Mouse (Mus musculus): ENCODE measurements around the gene Dusp5.

The Dusp5 gene

DNA sequence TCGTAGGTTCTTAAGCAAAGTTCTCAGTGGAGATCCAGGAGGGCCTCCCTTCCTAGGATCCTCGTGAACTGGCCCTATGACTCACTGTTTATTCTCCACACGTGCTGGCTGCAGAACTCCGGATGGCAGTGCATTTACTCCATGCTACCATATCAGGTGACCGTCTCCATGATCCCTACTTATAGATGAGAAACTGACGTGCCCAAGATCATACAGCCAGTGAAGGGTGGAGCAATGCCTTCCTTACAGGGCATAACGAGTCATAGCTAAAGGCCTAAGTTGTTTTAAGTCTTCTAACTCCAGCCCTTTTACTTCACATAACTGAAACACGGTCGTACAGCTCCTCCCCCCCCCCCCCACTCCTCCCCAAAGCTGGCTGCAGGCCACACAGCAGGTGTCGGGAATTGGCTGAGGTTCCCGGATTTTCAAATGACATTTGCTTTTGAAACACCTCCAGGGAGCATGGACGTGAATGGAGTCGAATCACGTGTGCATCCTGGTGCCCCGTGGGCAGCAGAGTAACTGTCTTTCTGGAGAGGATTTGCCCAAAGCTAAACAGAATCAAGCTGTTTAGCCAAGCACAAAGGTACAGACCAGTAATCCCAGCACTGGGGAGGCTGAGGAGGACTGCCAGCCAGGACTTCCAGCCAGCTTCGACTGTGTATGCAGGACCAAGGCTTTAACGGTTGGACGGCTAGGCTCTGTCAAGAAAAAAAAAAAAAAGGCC lies 11.4 kb upstream of the Dusp5 start:
- no peak for DNase-seq (ENCODE audit: extremely low read depth, low read depth, low spot score)

DNA sequence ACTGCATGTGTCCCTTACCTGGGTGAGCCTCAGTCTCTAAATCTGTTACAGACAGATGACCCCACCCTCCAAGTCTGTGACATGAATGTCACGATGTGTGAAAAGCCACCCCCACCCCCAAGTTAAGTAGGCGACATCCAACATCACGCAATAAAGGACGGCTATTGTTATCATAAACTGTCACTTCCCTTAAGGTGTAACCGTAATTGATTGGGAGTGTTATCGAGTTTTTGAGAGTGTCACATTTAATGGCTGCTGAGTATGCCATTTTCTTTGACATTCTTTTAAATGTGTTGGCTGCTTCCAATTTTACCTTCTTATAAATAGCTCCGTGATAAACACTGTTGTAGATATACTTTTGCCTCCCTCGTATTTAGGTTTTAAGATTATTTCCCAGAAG lies 9.4 kb upstream of the Dusp5 start:
- DNase-seq (ENCODE audit: extremely low read depth, low read depth, low spot score), result no peak

DNA sequence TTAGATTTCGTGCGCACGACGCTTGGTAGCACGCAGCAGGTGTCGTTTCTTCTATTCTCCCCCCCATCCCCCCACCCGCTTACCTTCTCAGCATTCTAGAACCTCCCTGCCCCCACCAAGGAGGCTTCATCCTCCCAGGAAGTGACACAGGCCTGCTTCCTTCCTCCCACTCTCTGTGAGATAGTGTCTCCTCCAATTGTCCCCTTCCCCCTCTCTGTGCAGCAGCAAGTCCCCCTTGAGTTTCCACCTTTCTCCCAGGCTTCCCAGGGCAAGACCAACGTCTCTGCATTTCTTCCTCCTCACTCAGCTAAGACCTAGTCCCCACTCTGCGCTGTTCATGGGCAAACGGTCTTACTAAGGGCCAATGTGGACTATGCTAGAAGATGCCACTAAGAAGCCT lies 8.9 kb upstream of the Dusp5 start:
- no peak for DNase-seq (ENCODE audit: extremely low read depth, low read depth, low spot score)

DNA sequence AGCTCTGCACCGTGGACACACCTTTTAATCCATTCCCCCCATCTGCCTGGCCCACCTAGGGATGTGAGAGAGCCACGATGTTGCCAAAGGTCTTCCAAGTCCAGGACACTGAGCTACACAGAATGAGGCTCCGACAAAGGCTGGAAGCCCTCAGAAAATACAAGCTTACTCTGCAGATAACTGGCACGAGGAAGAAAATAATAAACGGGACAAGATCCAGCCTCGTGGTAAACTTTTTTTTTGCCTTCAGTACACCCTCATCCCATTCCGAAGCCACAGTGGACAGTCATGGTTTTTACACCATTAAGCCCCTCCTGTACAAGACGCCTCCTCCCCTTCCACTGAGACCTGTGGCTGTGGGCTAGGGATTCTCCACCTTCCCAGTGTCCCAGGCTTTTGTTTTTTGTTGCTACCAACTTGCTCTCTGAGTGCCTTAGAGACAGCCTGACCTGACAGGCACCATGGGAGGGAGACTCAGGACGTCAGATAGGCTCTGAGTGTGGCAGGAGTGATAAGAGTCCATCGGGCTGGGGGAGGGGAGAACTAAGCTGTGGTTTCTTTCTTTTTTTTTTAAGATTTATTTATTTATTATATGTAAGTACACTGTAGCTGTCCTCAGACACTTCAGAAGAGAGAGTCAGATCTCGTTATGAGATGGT lies 7.6 kb upstream of the Dusp5 start:
- DNase-seq (ENCODE audit: extremely low read depth, low read depth, low spot score), result no peak

DNA sequence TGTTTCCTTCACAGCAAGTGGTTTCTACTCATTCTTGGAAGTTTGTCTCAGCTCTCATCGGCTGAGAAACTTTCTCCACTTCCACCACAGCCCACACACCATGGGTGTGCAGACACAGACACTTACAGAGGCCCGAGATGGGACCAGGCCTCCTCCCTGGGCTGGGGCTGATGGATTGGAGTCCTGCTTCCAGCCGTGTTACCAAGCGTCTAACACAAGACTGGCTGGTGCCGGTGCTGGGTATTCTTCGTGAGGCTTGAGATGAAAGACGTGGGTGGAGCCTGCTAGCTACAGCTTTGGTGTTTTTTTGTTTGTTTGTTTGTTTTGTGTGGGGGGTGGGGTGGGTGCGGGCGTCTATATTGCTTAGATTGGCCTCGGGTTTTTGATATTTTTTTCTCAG lies 1.4 kb upstream of the Dusp5 start:
- DNase-seq (ENCODE audit: extremely low read depth, low read depth, low spot score), result no peak

DNA sequence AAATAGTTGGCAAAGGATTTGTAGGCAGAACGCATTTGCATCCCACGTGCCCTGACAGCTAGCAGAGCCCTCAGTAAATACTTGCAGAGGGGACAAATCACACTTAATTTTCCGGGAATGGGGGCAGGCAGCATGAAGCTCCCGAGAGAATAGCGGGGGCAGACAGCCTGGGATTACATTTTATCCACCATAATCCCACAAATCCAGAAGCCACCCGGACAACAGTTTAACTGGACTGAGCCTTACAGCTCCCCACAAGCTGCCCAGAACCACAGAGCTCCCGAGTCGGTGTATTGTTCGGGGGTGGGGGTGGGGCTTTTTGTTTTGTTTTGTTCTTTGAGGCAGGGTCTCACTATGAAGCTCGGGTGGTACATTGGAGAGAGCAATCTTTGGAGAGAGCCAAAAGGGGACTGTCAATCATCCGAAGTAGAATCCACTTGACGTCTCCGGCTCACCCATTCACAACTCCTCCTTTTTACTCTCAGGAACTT lies 733 bp upstream of the Dusp5 start:
- no peak for DNase-seq (ENCODE audit: extremely low read depth, low read depth, low spot score)

DNA sequence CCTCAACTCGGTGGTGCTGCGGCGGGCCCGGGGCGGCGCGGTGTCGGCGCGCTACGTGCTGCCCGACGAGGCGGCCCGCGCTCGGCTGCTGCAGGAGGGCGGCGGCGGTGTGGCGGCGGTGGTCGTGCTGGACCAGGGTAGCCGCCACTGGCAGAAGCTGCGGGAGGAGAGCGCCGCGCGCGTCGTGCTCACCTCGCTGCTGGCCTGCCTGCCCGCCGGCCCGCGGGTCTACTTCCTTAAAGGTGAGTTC lies 471 bp downstream of the Dusp5 start:
- DNase-seq (ENCODE audit: extremely low read depth, low read depth, low spot score), result no peak

DNA sequence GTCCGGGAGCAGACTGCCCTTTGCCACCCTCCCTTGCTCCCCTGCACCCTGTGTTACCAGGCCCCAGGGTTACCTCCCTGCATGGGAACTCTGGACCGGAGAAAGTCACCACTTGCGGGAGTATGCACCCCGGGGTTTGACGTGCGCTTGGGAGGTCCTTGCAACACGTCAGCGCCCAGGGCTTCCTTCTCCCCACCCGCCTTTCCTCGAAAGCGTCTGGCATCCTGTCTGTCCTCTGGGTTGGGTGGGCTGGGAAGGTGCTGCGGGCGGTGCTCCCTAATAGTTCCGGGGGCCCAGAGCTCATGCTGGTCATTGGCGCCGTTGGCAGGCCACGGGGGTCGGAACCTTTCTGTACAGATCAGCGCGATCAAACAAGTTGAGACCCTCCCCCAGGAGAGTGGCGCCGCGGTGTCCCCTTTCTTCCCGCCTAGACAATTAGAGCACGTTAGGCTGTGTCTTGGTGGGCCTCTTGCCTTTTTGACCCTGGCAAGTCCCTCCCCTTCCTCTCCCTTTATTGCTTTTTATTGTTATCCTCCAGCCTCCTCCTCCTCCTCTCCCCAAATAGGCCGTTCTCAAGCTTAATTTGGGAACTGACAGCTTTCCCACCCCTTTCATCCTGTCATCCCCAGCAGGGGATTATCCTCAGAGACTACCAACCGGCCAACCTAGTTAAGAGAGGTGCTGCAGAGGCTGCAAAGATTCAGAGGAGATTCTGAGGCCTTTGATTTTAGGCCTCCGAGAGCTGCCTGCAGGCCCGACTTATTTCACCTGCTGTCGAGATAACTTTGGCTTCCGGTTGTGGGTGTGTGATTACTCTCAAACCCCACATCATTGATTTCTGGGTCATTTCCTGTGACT lies 1.0 kb downstream of the Dusp5 start:
- no peak for DNase-seq (ENCODE audit: extremely low read depth, low read depth, low spot score)

DNA sequence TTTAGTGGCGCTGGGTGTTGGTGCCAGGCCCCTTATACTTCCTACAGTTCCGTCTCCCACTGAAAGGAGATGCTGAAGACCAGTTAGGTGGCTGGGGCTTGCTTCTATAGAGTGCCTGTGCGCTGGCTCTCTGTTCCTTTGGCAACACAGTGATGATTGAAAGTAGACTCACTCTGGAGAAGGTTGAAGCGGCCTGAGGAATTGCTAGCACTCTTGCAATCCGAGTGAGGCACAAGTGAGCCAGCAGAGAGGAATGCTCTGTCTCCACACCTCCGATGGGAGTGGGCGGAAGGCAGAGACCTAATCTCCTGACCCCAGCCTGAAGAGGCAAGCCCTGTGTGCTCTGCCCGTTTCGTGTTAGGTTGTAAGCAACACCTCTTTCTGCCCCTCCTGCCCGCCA lies 2.5 kb downstream of the Dusp5 start:
- peak; percentile 66 for DNase-seq (ENCODE audit: extremely low read depth, low read depth, low spot score)

DNA sequence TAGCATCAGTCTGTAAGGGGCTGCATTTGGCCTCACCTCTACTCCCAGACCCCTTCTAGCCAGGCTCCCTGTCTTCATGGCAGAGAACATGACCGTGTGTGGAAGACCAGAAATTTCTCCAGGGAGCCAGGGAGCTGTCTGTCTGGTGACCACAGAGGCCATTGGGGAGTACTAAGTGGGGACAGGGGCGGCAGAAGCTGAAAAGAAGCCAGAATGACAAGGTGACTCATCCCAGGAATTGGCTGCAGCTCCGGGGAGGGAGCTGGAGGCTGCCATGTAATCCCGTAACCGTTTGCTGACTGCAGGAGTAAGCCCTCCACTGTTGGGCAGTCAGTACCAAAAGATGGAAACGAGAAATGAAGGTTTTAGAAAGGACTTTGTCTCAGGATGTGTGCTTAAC lies 3.1 kb downstream of the Dusp5 start:
- DNase-seq (ENCODE audit: extremely low read depth, low read depth, low spot score), result no peak

DNA sequence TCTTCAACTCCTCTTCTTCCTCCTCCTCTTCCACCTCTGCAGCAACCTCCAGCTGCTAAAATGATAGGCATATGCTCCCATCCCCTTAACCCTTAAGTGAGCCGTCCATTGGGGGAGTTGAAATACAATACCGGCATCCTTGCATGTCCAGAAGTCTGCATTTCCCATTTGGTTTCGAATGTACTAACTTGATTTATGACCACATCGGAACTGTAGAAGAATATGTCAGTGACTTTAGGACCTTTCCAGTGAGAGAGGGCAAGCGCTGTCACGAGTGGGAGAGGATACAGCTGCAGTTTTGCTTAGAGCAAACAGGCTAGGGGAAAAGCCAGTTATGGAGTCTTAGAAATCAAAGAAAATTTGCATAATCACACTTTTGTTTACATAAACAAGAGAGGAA lies 3.8 kb downstream of the Dusp5 start:
- no peak for DNase-seq (ENCODE audit: extremely low read depth, low read depth, low spot score)

DNA sequence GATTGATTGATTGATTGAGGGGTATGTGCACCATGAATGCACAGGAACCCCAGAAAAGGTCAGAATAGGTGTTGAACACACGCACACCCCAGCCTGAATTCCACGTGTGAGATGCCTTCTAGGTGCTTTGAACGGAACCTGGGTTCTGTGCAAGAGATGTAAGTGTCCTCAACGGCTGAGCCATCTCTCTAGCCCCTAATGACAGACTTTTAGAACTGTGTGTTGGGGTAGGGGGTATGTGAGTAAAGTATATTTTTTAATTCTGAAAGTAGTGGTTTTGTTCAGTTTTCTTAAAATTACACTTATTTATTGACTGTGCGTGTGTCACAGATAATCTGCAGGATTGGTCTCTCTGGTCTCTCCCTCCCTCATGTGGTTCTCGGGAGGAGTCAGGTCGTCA lies 4.3 kb downstream of the Dusp5 start:
- DNase-seq (ENCODE audit: extremely low read depth, low read depth, low spot score), result no peak

DNA sequence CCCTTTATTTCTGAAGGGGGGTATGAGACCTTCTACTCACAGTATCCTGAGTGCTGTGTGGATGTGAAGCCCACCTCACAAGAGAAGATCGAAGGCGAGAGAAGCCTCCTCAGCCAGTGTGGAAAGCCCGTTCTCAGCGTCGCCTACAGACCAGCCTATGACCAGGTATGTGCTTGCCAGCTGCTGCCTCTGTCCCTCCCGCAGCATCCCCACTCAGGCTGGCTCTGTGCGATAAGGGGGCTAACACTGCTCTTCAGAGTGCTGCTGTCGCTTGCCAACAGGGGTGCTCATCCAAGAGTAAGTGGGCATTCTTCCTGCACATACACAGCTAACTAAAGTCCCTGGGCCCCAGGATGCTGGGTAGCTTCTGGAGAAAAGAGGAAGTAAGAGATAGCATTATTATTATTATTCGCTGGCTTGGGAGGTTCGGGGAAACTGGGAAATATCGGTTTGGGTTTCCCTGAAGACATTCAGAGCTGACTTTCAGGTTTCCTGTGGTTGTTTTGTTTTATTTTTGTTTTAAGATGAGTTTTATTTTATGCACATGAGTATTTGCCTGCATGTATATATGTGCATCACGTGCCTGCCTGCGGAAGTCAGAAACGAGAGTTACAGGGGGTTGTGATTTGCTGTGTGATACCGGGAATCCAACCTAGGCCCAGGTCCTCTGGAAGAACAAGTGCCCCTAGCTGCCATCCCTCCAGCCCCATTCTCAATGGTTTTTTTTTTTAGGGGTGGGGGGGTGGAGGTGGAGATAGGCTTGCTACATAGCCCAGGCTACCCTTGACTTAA lies 5.1 kb downstream of the Dusp5 start:
- no peak for DNase-seq (ENCODE audit: extremely low read depth, low read depth, low spot score)

DNA sequence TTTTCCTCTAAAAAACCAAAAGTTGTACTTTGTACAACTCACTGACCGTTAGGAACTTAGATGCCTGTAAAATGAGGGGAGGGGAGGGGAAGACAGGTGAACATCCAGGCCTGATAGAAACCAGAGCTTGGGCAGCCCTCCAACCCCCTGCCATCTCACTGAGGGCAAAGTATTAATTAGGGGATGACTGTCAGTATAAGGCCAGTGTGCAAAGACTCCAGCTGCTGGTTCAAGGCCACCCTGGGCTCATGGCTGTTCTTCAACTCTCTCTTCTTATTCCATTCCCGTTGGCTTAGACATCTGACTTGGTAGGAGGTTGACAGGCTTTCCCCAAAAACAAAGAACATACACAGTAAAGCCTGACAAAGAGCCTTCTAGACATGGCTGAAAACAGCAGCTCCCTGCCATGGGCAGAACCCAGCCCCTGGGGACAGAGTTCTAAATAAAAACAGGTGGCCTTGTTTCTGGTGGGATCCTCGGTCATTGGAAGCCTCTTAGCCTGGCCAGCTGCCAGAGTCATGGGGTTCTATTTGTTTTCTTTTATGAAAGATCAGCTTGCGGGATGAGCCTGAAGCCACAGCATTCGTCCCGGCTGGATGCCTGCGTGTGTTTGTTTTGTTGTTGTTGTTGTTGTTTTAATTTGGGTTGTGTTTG lies 6.0 kb downstream of the Dusp5 start:
- DNase-seq (ENCODE audit: extremely low read depth, low read depth, low spot score), result no peak

DNA sequence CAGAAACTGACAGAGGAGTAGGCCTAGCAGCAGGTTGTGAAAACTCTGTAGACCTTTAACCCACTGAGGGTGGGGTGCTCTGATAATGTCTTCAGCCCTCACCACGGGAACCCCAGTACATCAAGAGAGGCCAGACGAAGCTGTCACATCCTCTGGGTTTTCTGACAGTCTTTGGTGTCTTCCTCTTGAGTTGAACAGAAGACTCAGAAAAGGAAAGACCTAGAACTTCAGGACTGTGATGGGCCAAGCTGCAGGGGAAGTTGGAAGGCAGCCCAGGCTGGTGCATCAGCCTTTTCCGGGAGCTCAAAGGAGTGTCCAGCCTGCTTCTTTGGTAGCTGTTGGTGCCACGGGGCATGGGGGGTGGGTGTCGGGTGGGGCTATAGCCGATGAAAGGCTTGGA lies 6.5 kb downstream of the Dusp5 start:
- DNase-seq (ENCODE audit: extremely low read depth, low read depth, low spot score), result no peak

DNA sequence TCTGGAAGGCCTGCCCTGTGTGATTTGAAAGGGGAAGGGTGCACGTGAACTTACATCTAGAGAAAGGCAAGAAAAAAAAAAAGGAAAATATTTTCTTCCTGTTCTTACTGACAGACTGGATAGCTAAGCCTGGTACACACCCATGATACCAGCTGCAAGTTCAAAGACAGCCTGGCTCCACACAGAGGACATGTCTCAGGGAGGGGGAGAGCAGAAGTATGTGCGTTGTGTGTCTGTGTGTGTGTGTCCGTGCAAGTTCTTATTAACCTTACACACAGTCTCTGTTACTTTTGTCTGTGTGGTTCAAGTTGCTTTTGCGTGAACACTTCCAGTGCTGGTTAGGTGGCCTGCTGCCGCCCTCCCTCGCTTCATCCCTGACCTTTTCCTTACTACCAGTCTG lies 7.3 kb downstream of the Dusp5 start:
- DNase-seq (ENCODE audit: extremely low read depth, low read depth, low spot score), result no peak

DNA sequence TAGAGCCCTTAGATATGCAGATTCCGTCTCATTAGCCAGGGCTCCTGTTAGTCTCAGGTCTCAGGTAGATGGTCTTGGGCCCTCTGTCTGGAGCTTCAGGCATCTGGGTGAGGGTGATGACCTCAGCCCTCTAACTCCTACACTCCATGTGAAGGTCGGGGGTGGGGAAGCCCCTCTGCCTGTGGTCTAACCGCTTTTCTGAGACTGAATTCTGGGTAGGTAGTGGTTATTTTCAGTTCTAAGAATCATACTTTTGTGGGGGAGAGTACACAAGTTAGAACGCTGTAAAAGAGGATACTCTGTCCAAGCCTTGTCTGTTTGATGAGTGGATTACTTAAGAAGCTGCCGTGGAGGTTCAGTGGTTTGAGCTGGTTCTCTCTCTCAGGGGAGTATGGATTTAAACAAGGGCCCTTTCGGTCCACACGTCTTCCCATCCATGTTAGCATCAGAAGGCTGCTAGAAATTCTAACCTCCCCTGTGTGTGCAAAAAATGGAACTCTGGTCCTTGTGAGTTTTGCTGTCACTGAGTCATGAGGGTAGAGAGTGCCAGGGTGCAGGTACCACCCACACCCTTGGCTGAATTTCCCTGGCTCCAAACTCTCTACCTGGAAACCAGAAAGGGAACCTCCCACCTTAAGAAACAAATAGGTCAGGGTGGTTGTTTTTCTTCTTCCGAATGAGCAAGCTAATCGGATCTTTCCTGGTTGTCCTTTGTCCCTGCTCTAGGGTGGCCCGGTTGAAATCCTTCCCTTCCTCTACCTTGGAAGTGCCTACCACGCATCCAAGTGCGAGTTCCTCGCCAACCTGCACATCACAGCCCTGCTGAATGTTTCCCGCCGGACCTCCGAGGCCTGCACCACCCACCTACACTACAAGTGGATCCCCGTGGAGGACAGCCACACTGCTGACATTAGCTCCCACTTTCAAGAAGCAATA lies 8.1 kb downstream of the Dusp5 start:
- no peak for DNase-seq (ENCODE audit: extremely low read depth, low read depth, low spot score)

DNA sequence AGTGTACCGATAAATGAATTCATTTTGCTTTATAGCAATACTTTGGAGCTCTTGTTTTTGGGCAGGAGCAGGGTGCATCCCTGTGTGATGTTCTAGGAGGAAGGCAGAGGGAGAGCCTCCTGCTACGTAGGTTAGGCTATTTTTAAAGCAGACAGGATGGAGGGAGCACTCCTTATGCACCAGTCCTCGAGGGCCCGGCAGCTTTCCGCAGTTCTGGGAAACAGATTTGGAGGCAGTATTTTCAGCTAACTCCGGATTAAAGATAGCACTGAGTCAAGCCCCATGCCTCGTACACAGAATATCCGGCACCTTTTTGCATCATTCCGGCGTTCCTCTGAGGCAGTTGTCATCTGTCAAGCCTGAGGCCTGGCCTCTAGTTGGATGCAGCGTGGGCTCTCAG lies 9.1 kb downstream of the Dusp5 start:
- no peak for DNase-seq (ENCODE audit: extremely low read depth, low read depth, low spot score)

DNA sequence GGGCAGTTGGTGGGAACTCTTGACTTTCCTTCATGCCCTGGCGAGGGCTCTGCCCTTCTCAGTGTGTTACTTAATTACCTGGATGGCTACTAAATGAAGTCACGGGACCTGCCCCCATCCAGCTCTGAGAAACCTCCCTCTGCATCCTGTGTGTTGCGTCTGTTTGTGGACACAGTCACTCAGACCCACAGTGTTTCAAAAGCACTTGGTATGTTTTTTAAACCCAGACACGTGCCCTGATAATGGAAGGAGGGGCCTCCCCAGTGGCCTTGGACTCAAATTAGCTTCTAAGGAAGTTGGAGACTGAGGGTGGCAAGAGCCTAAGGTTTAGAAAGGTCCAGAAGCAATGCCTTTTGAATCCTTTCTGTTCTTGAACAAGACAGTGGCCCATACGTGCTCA lies 9.9 kb downstream of the Dusp5 start:
- DNase-seq (ENCODE audit: extremely low read depth, low read depth, low spot score), result no peak

DNA sequence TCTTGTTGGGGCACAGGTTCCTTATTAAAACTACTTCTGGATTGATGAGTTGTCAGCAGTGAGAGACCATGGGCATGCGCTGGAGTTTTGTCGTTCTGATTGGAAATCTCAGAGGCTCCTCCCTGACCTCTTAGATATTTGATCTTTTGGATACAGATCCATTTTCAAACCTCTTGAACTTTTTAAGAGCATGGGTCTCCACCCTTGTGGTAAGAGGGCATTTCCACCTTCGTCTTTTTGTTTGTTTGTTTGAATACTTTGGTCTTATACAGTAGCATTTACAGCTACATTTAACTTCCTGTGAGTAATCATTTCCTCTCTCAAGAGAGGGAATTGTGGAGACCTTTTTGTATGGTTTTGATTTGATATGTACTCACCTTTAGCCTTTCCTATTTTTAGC lies 10.4 kb downstream of the Dusp5 start:
- DNase-seq (ENCODE audit: extremely low read depth, low read depth, low spot score), result no peak

Data from fat pad, adult 2 months (tissue).